Mouse (Mus musculus) brain, adult 2 months (tissue): ENCODE results near the gene Trappc1.

Experiments used
- DNase-seq: peaks from one replicate; pipeline ENCODE4 v3.0.0; 2011; ENCODE audit warnings: low read depth, low spot score

Gene Trappc1

GRCm38 (mm10) chr11:69328517-69328916, 4.7 kb downstream of the Trappc1 start:
- peak; percentile 50 for DNase-seq

- no peak for DNase-seq
Observed at GRCm38 (mm10) chr11:69331152-69331551, 7.4 kb downstream of the Trappc1 start.

- DNase-seq, result peak; percentile 92
Observed at GRCm38 (mm10) chr11:69331929-69332405, 8.2 kb downstream of the Trappc1 start.

- no peak for DNase-seq
Observed at GRCm38 (mm10) chr11:69332713-69333253, 9.0 kb downstream of the Trappc1 start.

- DNase-seq, result peak; percentile 39
Observed at GRCm38 (mm10) chr11:69333922-69334321, 10.1 kb downstream of the Trappc1 start.

- DNase-seq, result no peak
Observed at GRCm38 (mm10) chr11:69334796-69335195, 11.0 kb downstream of the Trappc1 start.

- DNase-seq, result peak; percentile 89
Observed at GRCm38 (mm10) chr11:69340161-69341131, 16.7 kb downstream of the Trappc1 start, which contains the start of gene Rnf227. Gene Rnf227 (plus strand): TSS chr11:69340461.

GRCm38 (mm10) chr11:69346441-69346840, 22.7 kb downstream of the Trappc1 start:
- no peak for DNase-seq

- DNase-seq, result no peak
Observed at GRCm38 (mm10) chr11:69356544-69356943, 32.8 kb downstream of the Trappc1 start.

- no peak for DNase-seq
Observed at GRCm38 (mm10) chr11:69357690-69358089, 33.9 kb downstream of the Trappc1 start.

- no peak for DNase-seq
Observed at GRCm38 (mm10) chr11:69362021-69362420, 38.2 kb downstream of the Trappc1 start.

- no peak for DNase-seq
Observed at GRCm38 (mm10) chr11:69362479-69362878, 38.7 kb downstream of the Trappc1 start.

- DNase-seq, result no peak
Observed at GRCm38 (mm10) chr11:69364376-69364775, 40.6 kb downstream of the Trappc1 start.

GRCm38 (mm10) chr11:69364910-69365309, 41.1 kb downstream of the Trappc1 start:
- peak; percentile 96 for DNase-seq

- DNase-seq, result no peak
Observed at GRCm38 (mm10) chr11:69365722-69366121, 41.9 kb downstream of the Trappc1 start.

GRCm38 (mm10) chr11:69366157-69366854, 42.5 kb downstream of the Trappc1 start:
- peak; percentile 97 for DNase-seq

- peak; percentile 75 for DNase-seq
Observed at GRCm38 (mm10) chr11:69366855-69367615, 43.3 kb downstream of the Trappc1 start.

- peak; percentile 24 for DNase-seq
Observed at GRCm38 (mm10) chr11:69367616-69368355, 44.0 kb downstream of the Trappc1 start.

GRCm38 (mm10) chr11:69368356-69369214, 44.8 kb downstream of the Trappc1 start:
- DNase-seq, result peak; percentile 36
